Mouse (Mus musculus): ENCODE data around the gene Scaf1. TPM values are rescaled to one million over a fixed set of nuclear protein-coding genes. Genes with fewer than 3 reads are reported as not detected.

Gene Scaf1
- polyA plus RNA-seq, 2 experiments, result 11.0 to 16.9 TPM

- Histone ChIP-seq H3K36me3 (replicated peaks; ENCODE audit: control insufficient read depth, insufficient read depth, low read depth) (peaks cover 13% of the 10 kb centered on the region), H3K4me3 (ENCODE audit: insufficient read depth in 1 of 2, low read depth in 2 of 2, low read length in 2 of 2) (peak overlapping the region; percentile 71 to 79), H3K27ac (peak overlapping the region; percentile 62), H3K9me3 (ENCODE audit: control insufficient read depth, low read length) (no peaks in the 10 kb centered on the region), H3K27me3 (ENCODE audit: control insufficient read depth, insufficient read depth, low read length) (no peaks in the 10 kb centered on the region), H3K4me1 (replicated peaks; ENCODE audit: control insufficient read depth in 2 of 2, insufficient read depth in 2 of 2, low read length in 1 of 2) (peaks cover 3 to 17% of the 10 kb centered on the region in 2 experiments; a peak in 3 of 4 replicates), H3K4me2 (ENCODE audit: low read depth) (peak overlapping the region; percentile 79), H3K9ac (replicated peaks) (peak overlapping the region; percentile 86)
- WGBS (ENCODE audit: insufficient replicate concordance), result under 1% methylated on average over 44 of the region's 45 CpGs
- DNase-seq (ENCODE audit: low read depth in 3 of 3, low spot score in 3 of 3) (peak; percentile 43 to 49 (median 47)), ATAC-seq (ENCODE audit: insufficient read depth) (no peak)
- TF ChIP-seq EP300 (IDR thresholded peaks at IDR 0.05; ENCODE audit: low read depth), result no peak
- peak; percentile 48 for TF ChIP-seq CTCF (IDR thresholded peaks at IDR 0.05; ENCODE audit: low read depth)
Observed at GRCm38 (mm10) chr7:44985595-44986191, 30.5 kb downstream of the Scaf1 start.

DNA sequence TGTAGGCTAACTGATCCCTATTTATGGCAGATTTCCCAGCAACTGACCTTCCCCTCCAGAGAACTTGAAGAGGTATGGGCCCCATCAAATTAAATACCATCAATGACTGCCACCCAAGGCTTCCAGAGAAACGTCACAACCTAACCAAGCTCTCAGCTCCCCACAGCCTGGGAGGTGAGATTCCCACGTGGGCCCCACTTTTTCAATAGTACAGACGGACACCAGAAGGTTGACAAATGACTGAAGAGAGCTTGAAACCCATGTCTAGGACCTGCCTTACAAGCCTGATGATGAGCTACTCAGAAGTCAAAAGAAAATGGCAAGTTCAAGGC is 31.4 kb downstream of the Scaf1 start:
- TF ChIP-seq EP300 (IDR thresholded peaks at IDR 0.05; ENCODE audit: low read depth) (no peak), CTCF (IDR thresholded peaks at IDR 0.05; ENCODE audit: low read depth) (no peak)
- peak overlapping the region; percentile 71 to 79; a peak in 3 of 4 replicates for H3K4me3 ChIP-seq (ENCODE audit: insufficient read depth in 1 of 2, low read depth in 2 of 2, low read length in 2 of 2)
- DNase-seq (ENCODE audit: low read depth in 3 of 3, low spot score in 3 of 3) (no peak), ATAC-seq (ENCODE audit: insufficient read depth) (no peak)
- peaks cover 3 to 17% of the 10 kb centered on the region in 2 experiments; a peak in 3 of 4 replicates for H3K4me1 ChIP-seq (replicated peaks; ENCODE audit: control insufficient read depth in 2 of 2, insufficient read depth in 2 of 2, low read length in 1 of 2)
- H3K36me3 ChIP-seq (replicated peaks; ENCODE audit: control insufficient read depth, insufficient read depth, low read depth), result peaks cover 13% of the 10 kb centered on the region
- no peaks in the 10 kb centered on the region for H3K9me3 ChIP-seq (ENCODE audit: control insufficient read depth, low read length)
- 33% methylated on average over 3 of the region's 3 CpGs for WGBS (ENCODE audit: insufficient replicate concordance)
- H3K4me2 ChIP-seq (ENCODE audit: low read depth), result peak overlapping the region; percentile 79
- H3K27ac ChIP-seq, result peak overlapping the region; percentile 62
- no peak overlapping the region for H3K9ac ChIP-seq (replicated peaks)
- H3K27me3 ChIP-seq (ENCODE audit: control insufficient read depth, insufficient read depth, low read length), result no peaks in the 10 kb centered on the region

DNA sequence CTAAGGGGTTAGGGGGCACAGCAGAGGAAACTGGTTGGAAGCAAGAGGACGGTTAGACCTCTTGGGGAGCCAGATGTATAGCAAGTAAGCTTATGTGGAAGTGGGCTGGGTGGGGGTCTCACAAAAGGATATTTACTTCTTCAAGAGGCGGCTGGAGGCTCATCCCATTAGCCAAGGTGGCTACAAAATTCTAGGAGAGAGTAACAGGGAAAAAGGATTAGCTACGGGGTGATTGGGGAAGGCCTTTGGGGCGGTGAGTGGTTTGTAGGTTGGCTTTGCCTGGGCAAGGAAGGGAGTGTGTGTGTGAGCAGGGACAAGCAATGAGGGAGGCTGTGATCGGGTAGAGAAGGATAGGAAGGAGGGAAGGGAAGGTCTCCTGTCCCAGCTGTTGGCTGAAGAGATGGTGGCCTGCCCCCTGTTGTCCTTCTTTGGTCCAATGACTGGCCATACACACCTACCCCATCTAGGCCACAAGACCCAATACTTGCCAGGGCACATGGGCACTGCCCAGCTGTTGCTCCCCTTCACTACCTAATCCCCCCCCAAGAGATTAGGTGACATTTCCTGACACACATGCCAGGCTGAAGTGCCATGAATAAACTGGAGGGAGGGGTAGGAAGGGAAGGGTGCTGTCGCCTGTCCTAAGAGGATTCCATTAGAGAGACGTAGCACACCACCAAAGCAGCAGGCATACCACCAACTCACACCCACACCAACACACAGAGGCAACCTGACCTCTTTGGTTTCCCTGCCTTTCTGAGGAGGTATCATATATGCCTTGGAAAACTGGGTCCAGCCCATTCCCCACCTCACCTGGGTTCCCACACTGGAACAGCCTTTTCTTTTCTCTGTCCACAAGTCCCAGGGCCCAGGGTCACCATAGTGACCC is 32.0 kb downstream of the Scaf1 start:
- WGBS (ENCODE audit: insufficient replicate concordance), result 76% methylated on average over 7 of the region's 7 CpGs
- ATAC-seq (ENCODE audit: insufficient read depth), result no peak
- no peak for TF ChIP-seq EP300 (IDR thresholded peaks at IDR 0.05; ENCODE audit: low read depth)
- TF ChIP-seq CTCF (IDR thresholded peaks at IDR 0.05; ENCODE audit: low read depth), result no peak
- Histone ChIP-seq H3K4me3 (ENCODE audit: insufficient read depth in 1 of 2, low read depth in 2 of 2, low read length in 2 of 2) (no peak overlapping the region), H3K27me3 (ENCODE audit: control insufficient read depth, insufficient read depth, low read length) (no peaks in the 10 kb centered on the region), H3K36me3 (replicated peaks; ENCODE audit: control insufficient read depth, insufficient read depth, low read depth) (peaks cover 19% of the 10 kb centered on the region), H3K9me3 (ENCODE audit: control insufficient read depth, low read length) (no peaks in the 10 kb centered on the region), H3K9ac (replicated peaks) (no peak overlapping the region), H3K4me1 (replicated peaks; ENCODE audit: control insufficient read depth in 2 of 2, insufficient read depth in 2 of 2, low read length in 1 of 2) (peaks cover 3 to 16% of the 10 kb centered on the region in 2 experiments; a peak in 3 of 4 replicates), H3K4me2 (ENCODE audit: low read depth) (peak overlapping the region; percentile 79), H3K27ac (peak overlapping the region; percentile 1)
- DNase-seq (ENCODE audit: low read depth in 3 of 3, low spot score in 3 of 3), result no peak

DNA sequence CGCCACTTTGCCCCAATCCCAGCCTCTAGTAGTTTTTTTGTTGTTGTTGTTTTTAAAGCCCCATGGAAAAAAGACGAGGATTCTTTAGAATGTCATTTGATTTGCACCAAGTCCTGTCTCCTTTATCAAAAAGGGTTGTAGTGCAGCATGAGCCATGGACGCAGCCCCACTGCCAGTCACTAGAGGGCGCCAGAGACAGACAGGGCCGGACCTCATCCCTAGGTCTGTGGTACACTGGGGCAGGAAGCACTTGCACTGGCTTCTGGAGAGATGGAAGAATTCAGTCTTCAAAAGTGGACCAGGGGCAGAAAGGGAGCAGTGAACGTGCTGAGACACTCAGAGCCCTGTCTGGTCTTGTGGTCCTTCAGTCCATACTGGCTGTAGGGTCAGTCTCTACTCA is 33.1 kb downstream of the Scaf1 start:
- TF ChIP-seq CTCF (IDR thresholded peaks at IDR 0.05; ENCODE audit: low read depth), result peak; percentile 99
- TF ChIP-seq EP300 (IDR thresholded peaks at IDR 0.05; ENCODE audit: low read depth), result no peak
- Histone ChIP-seq H3K9ac (replicated peaks) (no peak overlapping the region), H3K4me1 (replicated peaks; ENCODE audit: control insufficient read depth in 2 of 2, insufficient read depth in 2 of 2, low read length in 1 of 2) (peaks cover 3 to 13% of the 10 kb centered on the region in 2 experiments; a peak in 3 of 4 replicates), H3K27ac (no peak overlapping the region), H3K4me2 (ENCODE audit: low read depth) (no peak overlapping the region), H3K27me3 (ENCODE audit: control insufficient read depth, insufficient read depth, low read length) (no peaks in the 10 kb centered on the region), H3K9me3 (ENCODE audit: control insufficient read depth, low read length) (no peaks in the 10 kb centered on the region), H3K4me3 (ENCODE audit: insufficient read depth in 1 of 2, low read depth in 2 of 2, low read length in 2 of 2) (no peak overlapping the region), H3K36me3 (replicated peaks; ENCODE audit: control insufficient read depth, insufficient read depth, low read depth) (peaks cover 27% of the 10 kb centered on the region)
- ATAC-seq (ENCODE audit: insufficient read depth) (no peak), DNase-seq (ENCODE audit: low read depth in 3 of 3, low spot score in 3 of 3) (peak; percentile 59 to 69 (median 61))
- WGBS (ENCODE audit: insufficient replicate concordance), result 21% methylated on average over 6 of the region's 6 CpGs

- peaks cover 3 to 5% of the 10 kb centered on the region in 2 experiments; a peak in 2 of 4 replicates for H3K4me1 ChIP-seq (replicated peaks; ENCODE audit: control insufficient read depth in 2 of 2, insufficient read depth in 2 of 2, low read length in 1 of 2)
- H3K36me3 ChIP-seq (replicated peaks; ENCODE audit: control insufficient read depth, insufficient read depth, low read depth), result peaks cover 40% of the 10 kb centered on the region
- 81% methylated on average over 8 of the region's 8 CpGs for WGBS (ENCODE audit: insufficient replicate concordance)
Observed at GRCm38 (mm10) chr7:44981539-44981938, 34.6 kb downstream of the Scaf1 start.

More at GRCm38 (mm10) chr7:44981539-44981938, 34.6 kb downstream of the Scaf1 start:
- DNase-seq (ENCODE audit: low read depth in 3 of 3, low spot score in 3 of 3) (no peak), ATAC-seq (ENCODE audit: insufficient read depth) (no peak)
- no peak for TF ChIP-seq EP300 (IDR thresholded peaks at IDR 0.05; ENCODE audit: low read depth)
- no peak for TF ChIP-seq CTCF (IDR thresholded peaks at IDR 0.05; ENCODE audit: low read depth)
- Histone ChIP-seq H3K27me3 (ENCODE audit: control insufficient read depth, insufficient read depth, low read length) (no peaks in the 10 kb centered on the region), H3K4me3 (ENCODE audit: insufficient read depth in 1 of 2, low read depth in 2 of 2, low read length in 2 of 2) (no peak overlapping the region), H3K27ac (no peak overlapping the region), H3K4me2 (ENCODE audit: low read depth) (no peak overlapping the region), H3K9me3 (ENCODE audit: control insufficient read depth, low read length) (no peaks in the 10 kb centered on the region), H3K9ac (replicated peaks) (no peak overlapping the region)

Measured in liver, embryonic 14.5 days (tissue).